Mouse (Mus musculus) heart, embryonic 11.5 days (tissue): ENCODE results near the gene Tcf19. TPM values are rescaled to one million over a fixed set of nuclear protein-coding genes. Genes with fewer than 3 reads are reported as not detected.
A peak's percentile ranks its signal among the peaks of the same experiment; 100 is the strongest.
"Not testable (repeated sequence)": the region's sequence is repeated elsewhere in the genome, so short reads cannot be mapped to it uniquely, and the experiment has no call there.

Experiments used
- ATAC-seq: fragments of 200-750 bp; cut with Nextera tagmentation; replicated peaks from 2 replicates; pipeline ENCODE4 v1.8.0; 2017; ENCODE audit warnings: moderate library complexity; ENCODE audit not compliant: insufficient number of reproducible peaks, low FRiP score, low TSS enrichment
- H3K27ac ChIP-seq: fragments of 300-500 bp; sonication (generic); 2 replicates; pipeline ENCODE4 v1.5.1; 2014; ENCODE audit warnings: mild to moderate bottlenecking, low read depth, low read length
- H3K27me3 ChIP-seq: fragments of 300-500 bp; sonication (generic); 2 replicates; pipeline ENCODE4 v1.6.1; 2014; ENCODE audit warnings: mild to moderate bottlenecking, low read length, mixed read lengths; ENCODE audit not compliant: control insufficient read depth, insufficient read depth
- H3K36me3 ChIP-seq: fragments of 300-500 bp; sonication (generic); 2 replicates; pipeline ENCODE4 v1.6.1; 2014; ENCODE audit warnings: mild to moderate bottlenecking, low read length, moderate library complexity, mixed read lengths; ENCODE audit not compliant: control insufficient read depth, insufficient read depth
- H3K4me1 ChIP-seq: fragments of 300-500 bp; sonication (generic); 2 replicates; pipeline ENCODE4 v1.6.1; 2014; ENCODE audit warnings: low read length; ENCODE audit not compliant: control insufficient read depth, insufficient read depth
- H3K4me2 ChIP-seq: fragments of 300-500 bp; sonication (generic); 2 replicates; pipeline ENCODE4 v1.6.1; 2014; ENCODE audit warnings: mild to moderate bottlenecking, moderate library complexity
- H3K4me3 ChIP-seq: fragments of 300-500 bp; sonication (generic); 2 replicates; pipeline ENCODE4 v1.5.1; 2014; ENCODE audit warnings: low read depth, low read length
- H3K9ac ChIP-seq: fragments of 300-500 bp; sonication (generic); 2 replicates; pipeline ENCODE4 v1.6.1; 2014; ENCODE audit warnings: mild to moderate bottlenecking, low read depth, low read length, moderate library complexity
- H3K9me3 ChIP-seq: fragments of 300-500 bp; sonication (generic); replicated peaks from 2 replicates; pipeline ENCODE4 v1.6.1; 2016; ENCODE audit warnings: low read length; ENCODE audit not compliant: control insufficient read depth
- WGBS: fragments of 180-500 bp; shearing (Covaris S2); extraction: QIAGEN DNeasy Blood & Tissue Kit; methylation state at CpG from one replicate; pipeline ENCODE4 v1.1.7; 2014; ENCODE audit not compliant: insufficient replicate concordance; 5-methylcytosine and 5-hydroxymethylcytosine counted together
- polyA plus RNA-seq: library from polyadenylated mRNA; unstranded; fragments of >200 nt; fragmentation: Nextera tagmentation; extraction: Ambion mirVana; gene quantifications from 2 replicates; pipeline ENCODE4 v1.2.1, GENCODE M21; 2014

Gene Tcf19
- polyA plus RNA-seq, 1 experiment from 2014 or later: 51.1 TPM

GRCm38 (mm10) chr17:35486726-35487125, 29.9 kb downstream of the Tcf19 start:
- WGBS: 36% methylated on average over 10 of the region's 10 CpGs
- Histone ChIP-seq H3K9ac (no peak overlapping the region), H3K9me3 (no peaks in the 10 kb centered on the region), H3K27me3 (peaks cover 4% of the 10 kb centered on the region), H3K4me3 (no peak overlapping the region), H3K36me3 (no peaks in the 10 kb centered on the region), H3K4me2 (no peak overlapping the region), H3K4me1 (no peaks in the 10 kb centered on the region), H3K27ac (no peak overlapping the region)
- no peak for ATAC-seq

DNA sequence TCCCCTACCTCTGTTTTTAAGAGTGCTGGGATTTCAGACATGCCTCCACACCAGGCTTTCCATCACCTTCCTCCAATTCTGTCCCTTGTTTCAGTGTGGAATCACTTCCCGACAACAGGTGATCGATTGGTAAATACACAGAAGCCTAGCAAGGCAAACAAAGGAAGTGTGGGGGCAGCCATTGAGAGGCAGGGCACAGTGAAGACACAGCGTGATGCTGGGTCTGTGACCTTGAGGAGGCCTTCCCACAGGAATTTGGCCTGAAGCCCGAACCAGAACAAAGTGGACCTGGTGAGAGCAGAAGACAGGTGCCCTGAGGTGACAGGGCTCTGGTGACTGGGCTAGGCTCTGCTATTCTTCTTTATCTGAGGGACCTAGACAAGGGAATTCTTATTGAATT, 30.9 kb downstream of the Tcf19 start:
- WGBS: 35% methylated on average over 4 of the region's 4 CpGs
- Histone ChIP-seq H3K4me2 (no peak overlapping the region), H3K27ac (no peak overlapping the region), H3K9me3 (no peaks in the 10 kb centered on the region), H3K4me1 (no peaks in the 10 kb centered on the region), H3K36me3 (no peaks in the 10 kb centered on the region), H3K4me3 (no peak overlapping the region), H3K27me3 (peaks cover 4% of the 10 kb centered on the region), H3K9ac (no peak overlapping the region; the same call in 1 of the 2 replicates)
- ATAC-seq: no peak

- WGBS: 1% methylated on average over 9 of the region's 9 CpGs
- Histone ChIP-seq H3K4me1 (no peaks in the 10 kb centered on the region), H3K27ac (no peak overlapping the region), H3K4me3 (no peak overlapping the region), H3K9me3 (no peaks in the 10 kb centered on the region), H3K9ac (no peak overlapping the region), H3K4me2 (no peak overlapping the region), H3K27me3 (no peaks in the 10 kb centered on the region), H3K36me3 (no peaks in the 10 kb centered on the region)
- no peak for ATAC-seq
Measured at GRCm38 (mm10) chr17:35484066-35484465, 32.6 kb downstream of the Tcf19 start.

- H3K4me1 ChIP-seq: peaks cover 7% of the 10 kb centered on the region; the same call in 1 of the 2 replicates
- H3K27me3 ChIP-seq: peaks cover 28% of the 10 kb centered on the region
- H3K4me3 ChIP-seq: peak within 1 kb of the TSS; percentile 46
- no peaks in the 10 kb centered on the region for H3K36me3 ChIP-seq
- peak within 1 kb of the TSS; percentile 77 for H3K4me2 ChIP-seq
- ATAC-seq: no peak
- H3K9me3 ChIP-seq: no peaks in the 10 kb centered on the region
- 2% methylated on average over 74 of the region's 80 CpGs for WGBS
- H3K9ac ChIP-seq: 0 out of 2 replicates have a peak within 1 kb of the TSS, but pooled peaks have one; percentile 13
- no peak within 1 kb of the TSS for H3K27ac ChIP-seq
Measured at GRCm38 (mm10) chr17:35469842-35470751, 46.5 kb downstream of the Tcf19 start, which contains the start of gene H2-Q10. TSS of gene H2-Q10 (plus strand) at chr17:35470089.

GRCm38 (mm10) chr17:35468936-35469335, 47.7 kb downstream of the Tcf19 start:
- H3K36me3 ChIP-seq, H3K27ac ChIP-seq, H3K4me3 ChIP-seq, ATAC-seq, H3K9ac ChIP-seq, H3K4me2 ChIP-seq, H3K4me1 ChIP-seq, H3K9me3 ChIP-seq: not testable (repeated sequence)
- 41% methylated on average over 3 of the region's 3 CpGs for WGBS
- H3K27me3 ChIP-seq: peaks cover 26% of the 10 kb centered on the region

DNA sequence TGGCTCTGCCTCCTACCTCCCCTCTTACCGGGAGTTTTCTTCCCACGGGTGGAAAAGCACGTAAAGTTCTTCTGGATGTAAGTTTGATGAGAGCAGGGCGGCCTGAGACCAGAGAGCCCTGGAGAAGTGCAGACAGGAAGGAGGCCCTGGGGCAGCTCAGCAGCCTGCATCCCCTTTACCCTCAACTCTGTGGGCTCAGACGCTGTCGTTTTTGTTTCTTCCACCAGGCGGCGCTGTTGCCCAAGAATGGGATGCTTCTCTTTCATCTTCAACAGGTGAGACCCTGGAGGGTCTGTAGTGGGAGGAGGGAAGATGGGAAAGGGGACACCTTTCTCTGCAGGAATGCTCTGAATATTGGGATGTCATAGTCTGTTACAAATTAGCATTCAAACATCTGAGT, 51.0 kb downstream of the Tcf19 start:
- H3K36me3 ChIP-seq, H3K27ac ChIP-seq, H3K4me1 ChIP-seq, ATAC-seq, H3K4me2 ChIP-seq, H3K9me3 ChIP-seq, H3K4me3 ChIP-seq, H3K9ac ChIP-seq: not testable (repeated sequence)
- WGBS: 5% methylated on average over 8 of the region's 8 CpGs
- H3K27me3 ChIP-seq: peaks cover 21% of the 10 kb centered on the region

Other genes starting within 250 kb of the Tcf19 start
- gene H2-Q1, start 196.4 kb downstream of the Tcf19 start, polyA plus RNA-seq: 0.18 and 0.53 TPM in 2 replicates
- 9.0 and 10.1 TPM in 2 replicates for gene H2-Q2, start 174.6 kb downstream of the Tcf19 start, polyA plus RNA-seq
- gene H2-Q4, start 137.2 kb downstream of the Tcf19 start, polyA plus RNA-seq: 1.8 and 2.7 TPM in 2 replicates
- 0.38 and 0.39 TPM in 2 replicates for gene H2-Q6, start 92.0 kb downstream of the Tcf19 start, polyA plus RNA-seq
- gene H2-Q7, start 77.7 kb downstream of the Tcf19 start, polyA plus RNA-seq: 0.84 and 2.6 TPM in 2 replicates
- 0.20 and 1.4 TPM in 2 replicates for gene H2-Q10, start 46.7 kb downstream of the Tcf19 start, polyA plus RNA-seq
- gene Pou5f1, start 10.8 kb downstream of the Tcf19 start, polyA plus RNA-seq: not detected in 2 replicates
- gene Cchcr1, start 276 bp upstream of the Tcf19 start, polyA plus RNA-seq: 10.4 and 12.8 TPM in 2 replicates
- 0.37 TPM in 1 of 2 replicates, not detected in the other for gene Psors1c2, start 16.4 kb upstream of the Tcf19 start, polyA plus RNA-seq
- gene Cdsn, start 35.3 kb upstream of the Tcf19 start, polyA plus RNA-seq: 0.40 and 0.83 TPM in 2 replicates
- not detected in 2 replicates for gene 2300002M23Rik, start 50.6 kb upstream of the Tcf19 start, polyA plus RNA-seq
- gene Sfta2, start 84.7 kb upstream of the Tcf19 start, polyA plus RNA-seq: not detected in 2 replicates
- not detected in 2 replicates for gene Gm9573, start 109.8 kb upstream of the Tcf19 start, polyA plus RNA-seq
- gene Mucl3, start 126.9 kb upstream of the Tcf19 start, polyA plus RNA-seq: 0.29 and 0.62 TPM in 2 replicates
- 9.1 and 12.7 TPM in 2 replicates for gene Vars2, start 150.8 kb upstream of the Tcf19 start, polyA plus RNA-seq
- gene Gtf2h4, start 156.9 kb upstream of the Tcf19 start, polyA plus RNA-seq: 30.1 and 31.1 TPM in 2 replicates
- gene Ddr1, start 187.8 kb upstream of the Tcf19 start, polyA plus RNA-seq: 60.6 and 89.2 TPM in 2 replicates